Mouse (Mus musculus): ENCODE results near the gene Ric8b. TPM values are rescaled to one million over a fixed set of nuclear protein-coding genes. Genes with fewer than 3 reads are reported as not detected.
A peak's percentile ranks its signal among the peaks of the same experiment; 100 is the strongest.

Ric8b gene
- polyA plus RNA-seq, 1 experiment from 2014 or later: 31.2 TPM

DNA sequence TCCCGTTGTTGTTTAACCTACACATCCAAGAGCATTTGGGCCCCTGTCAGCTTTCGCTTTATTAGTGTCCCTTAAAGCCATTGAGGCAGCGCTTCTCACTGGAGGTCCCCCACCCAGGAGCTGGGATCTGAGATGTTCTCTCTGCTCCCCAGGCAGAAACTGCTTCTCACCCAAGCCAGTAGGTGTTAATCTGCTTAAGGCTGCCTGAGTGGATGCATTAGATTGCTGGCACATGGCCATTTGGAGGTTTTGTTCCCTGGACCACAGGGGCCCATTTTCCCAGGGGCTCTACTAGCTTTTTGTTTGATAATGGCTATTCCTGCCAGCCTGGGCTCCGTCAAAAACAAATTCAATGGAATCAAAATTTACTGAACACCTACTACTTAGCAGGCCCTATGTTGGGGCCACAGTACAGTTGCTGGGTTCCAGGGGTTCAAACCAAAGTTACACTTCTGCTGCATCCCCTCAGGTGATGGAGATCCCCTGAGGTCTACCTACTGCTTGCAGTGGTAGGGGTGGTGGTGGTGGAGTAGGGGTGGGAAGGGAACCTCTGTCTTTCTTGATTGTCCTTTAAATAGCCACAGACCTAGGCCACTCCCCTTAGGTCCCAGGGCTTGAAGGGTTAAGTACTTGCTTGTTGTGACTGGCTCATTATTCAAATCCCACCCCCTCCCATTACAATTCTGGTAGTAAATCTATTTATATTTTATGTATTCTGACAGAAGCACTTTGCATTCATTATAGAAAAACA is 28.1 kb upstream of the Ric8b start:
- ATAC-seq: peak; percentile 70
- H3K4me2 ChIP-seq (ENCODE audit: low read length): no peak overlapping the region
- no peak overlapping the region for H3K4me3 ChIP-seq (ENCODE audit: low read depth, low read length)
- WGBS: 6% methylated on average over 4 of the region's 4 CpGs
- H3K4me1 ChIP-seq (ENCODE audit: control insufficient read depth, insufficient read depth, low read length): peaks cover 14% of the 10 kb centered on the region
- no peaks in the 10 kb centered on the region for H3K9me3 ChIP-seq (replicated peaks; ENCODE audit: control insufficient read depth, low read length)
- peak; percentile 78 for DNase-seq (ENCODE audit: low spot score)
- no peaks in the 10 kb centered on the region for H3K27me3 ChIP-seq (replicated peaks; ENCODE audit: control insufficient read depth, insufficient read depth, low read length)
- no peak overlapping the region for H3K9ac ChIP-seq (ENCODE audit: low read length)
- H3K36me3 ChIP-seq (ENCODE audit: control insufficient read depth, insufficient read depth, low read length): no peaks in the 10 kb centered on the region
- no peak overlapping the region for H3K27ac ChIP-seq (ENCODE audit: low read depth, low read length)

DNA sequence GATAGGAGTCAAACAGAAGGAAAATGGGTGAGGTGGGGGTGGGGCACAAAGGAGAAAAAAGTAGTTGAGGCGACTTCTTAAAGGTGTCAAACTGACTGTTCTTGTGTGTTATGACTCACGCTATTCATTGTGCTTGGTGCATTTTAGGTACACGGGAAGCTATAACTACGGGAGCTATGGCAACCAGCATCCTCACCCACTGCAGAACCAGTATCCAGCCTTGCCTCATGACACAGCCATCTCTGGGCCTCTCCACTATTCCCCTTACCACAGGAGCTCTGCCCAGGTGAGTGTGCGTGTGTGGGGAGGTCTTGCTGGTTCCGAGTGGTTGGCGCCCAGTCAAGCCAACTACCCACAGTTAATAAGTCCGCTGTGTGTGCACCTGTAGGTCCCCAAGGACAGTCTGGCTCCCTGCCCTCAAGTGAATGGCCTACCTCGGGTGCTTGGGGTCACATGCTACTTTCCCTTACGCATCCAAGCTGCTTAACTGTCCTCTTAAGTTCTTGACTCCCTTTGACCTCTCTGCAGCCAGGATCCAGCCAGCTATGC is 21.5 kb upstream of the Ric8b start:
- Histone ChIP-seq H3K27ac (ENCODE audit: low read depth, low read length) (no peak overlapping the region), H3K36me3 (ENCODE audit: control insufficient read depth, insufficient read depth, low read length) (no peaks in the 10 kb centered on the region), H3K4me2 (ENCODE audit: low read length) (no peak overlapping the region), H3K9ac (ENCODE audit: low read length) (no peak overlapping the region), H3K9me3 (replicated peaks; ENCODE audit: control insufficient read depth, low read length) (no peaks in the 10 kb centered on the region), H3K4me1 (ENCODE audit: control insufficient read depth, insufficient read depth, low read length) (no peaks in the 10 kb centered on the region), H3K27me3 (replicated peaks; ENCODE audit: control insufficient read depth, insufficient read depth, low read length) (no peaks in the 10 kb centered on the region), H3K4me3 (ENCODE audit: low read depth, low read length) (no peak overlapping the region)
- ATAC-seq (no peak), DNase-seq (ENCODE audit: low spot score) (no peak)
- WGBS: 90% methylated on average over 10 of the region's 10 CpGs

- Histone ChIP-seq H3K4me1 (ENCODE audit: control insufficient read depth, insufficient read depth, low read length) (no peaks in the 10 kb centered on the region), H3K9ac (ENCODE audit: low read length) (no peak overlapping the region), H3K4me2 (ENCODE audit: low read length) (no peak overlapping the region), H3K36me3 (ENCODE audit: control insufficient read depth, insufficient read depth, low read length) (no peaks in the 10 kb centered on the region), H3K27ac (ENCODE audit: low read depth, low read length) (no peak overlapping the region), H3K27me3 (replicated peaks; ENCODE audit: control insufficient read depth, insufficient read depth, low read length) (no peaks in the 10 kb centered on the region), H3K9me3 (replicated peaks; ENCODE audit: control insufficient read depth, low read length) (no peaks in the 10 kb centered on the region), H3K4me3 (ENCODE audit: low read depth, low read length) (no peak overlapping the region)
- ATAC-seq: no peak
- no peak for DNase-seq (ENCODE audit: low spot score)
- WGBS: 70% methylated on average over 9 of the region's 9 CpGs
Measured at GRCm38 (mm10) chr10:84896941-84897930, 20.2 kb upstream of the Ric8b start.

DNA sequence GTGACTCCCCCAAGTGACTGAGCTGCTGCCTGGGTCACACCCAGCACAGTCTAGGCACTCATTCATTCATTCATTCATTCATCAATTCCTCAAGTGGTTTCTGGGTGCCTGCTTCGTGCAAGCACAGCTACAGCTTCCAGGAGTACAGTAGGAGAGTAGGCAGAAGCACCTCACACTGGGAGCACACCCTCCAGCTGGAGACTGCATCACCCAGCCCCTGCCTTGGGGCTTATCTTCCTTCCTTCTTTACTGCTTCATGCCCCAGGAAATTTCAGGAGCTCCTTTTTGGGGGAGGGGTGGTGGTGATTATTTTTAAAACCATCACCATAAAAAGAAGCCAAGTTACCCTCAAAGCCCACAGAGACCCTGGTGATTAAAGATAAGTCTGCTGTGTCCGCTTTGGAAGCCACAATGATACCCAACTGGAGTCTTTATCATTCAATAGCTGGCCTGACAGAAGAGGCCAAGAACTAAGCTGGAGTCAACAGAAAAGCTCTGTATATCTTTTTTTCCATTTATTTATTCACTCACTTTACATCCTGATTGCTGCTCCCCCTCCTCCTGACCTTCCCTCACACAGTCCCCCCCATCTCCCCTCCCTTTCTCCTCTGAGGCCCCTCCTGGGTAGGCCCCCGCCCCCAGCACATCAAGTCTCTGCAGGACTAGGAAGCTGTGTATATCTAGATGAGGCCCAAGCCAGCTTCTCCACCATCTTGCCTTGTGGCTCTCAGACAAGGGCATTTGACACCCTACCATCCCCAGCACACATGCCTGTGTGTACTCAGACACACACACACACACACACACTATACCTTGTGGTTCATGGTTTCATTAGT is 19.1 kb upstream of the Ric8b start:
- no peaks in the 10 kb centered on the region for H3K36me3 ChIP-seq (ENCODE audit: control insufficient read depth, insufficient read depth, low read length)

DNA sequence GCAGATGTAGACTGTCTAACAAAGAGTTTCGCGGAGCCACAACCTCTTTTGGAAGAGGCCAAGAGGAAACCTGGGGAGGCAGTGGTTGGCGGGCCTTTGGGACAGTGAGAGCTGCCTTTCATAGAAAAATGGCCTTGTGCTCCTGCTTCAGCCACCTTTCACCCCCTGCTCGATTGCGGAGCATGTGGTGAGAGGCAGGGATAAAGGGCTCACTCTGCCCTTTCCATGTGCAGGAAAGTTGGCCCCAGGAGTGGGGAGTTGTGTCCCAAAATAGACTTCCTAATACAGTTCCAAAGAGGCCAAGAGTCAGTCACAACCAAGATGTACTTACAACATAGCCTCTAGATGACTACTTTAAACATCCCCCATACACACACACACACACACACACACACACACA is 15.7 kb upstream of the Ric8b start:
- Histone ChIP-seq H3K4me3 (ENCODE audit: low read depth, low read length) (no peak overlapping the region), H3K36me3 (ENCODE audit: control insufficient read depth, insufficient read depth, low read length) (peaks cover 6% of the 10 kb centered on the region; the same call in 1 of the 2 replicates), H3K4me2 (ENCODE audit: low read length) (no peak overlapping the region), H3K4me1 (ENCODE audit: control insufficient read depth, insufficient read depth, low read length) (peaks cover 11% of the 10 kb centered on the region), H3K27ac (ENCODE audit: low read depth, low read length) (no peak overlapping the region), H3K9ac (ENCODE audit: low read length) (no peak overlapping the region), H3K27me3 (replicated peaks; ENCODE audit: control insufficient read depth, insufficient read depth, low read length) (no peaks in the 10 kb centered on the region), H3K9me3 (replicated peaks; ENCODE audit: control insufficient read depth, low read length) (no peaks in the 10 kb centered on the region)
- 83% methylated on average over 5 of the region's 5 CpGs for WGBS
- no peak for ATAC-seq
- DNase-seq (ENCODE audit: low spot score): no peak

More for the DNA sequence above, 19.1 kb upstream of the Ric8b start:
- no peak for DNase-seq (ENCODE audit: low spot score)
- Histone ChIP-seq H3K4me1 (ENCODE audit: control insufficient read depth, insufficient read depth, low read length) (peaks cover 4% of the 10 kb centered on the region), H3K27ac (ENCODE audit: low read depth, low read length) (no peak overlapping the region), H3K9me3 (replicated peaks; ENCODE audit: control insufficient read depth, low read length) (no peaks in the 10 kb centered on the region), H3K4me3 (ENCODE audit: low read depth, low read length) (no peak overlapping the region), H3K27me3 (replicated peaks; ENCODE audit: control insufficient read depth, insufficient read depth, low read length) (no peaks in the 10 kb centered on the region), H3K9ac (ENCODE audit: low read length) (no peak overlapping the region), H3K4me2 (ENCODE audit: low read length) (no peak overlapping the region)
- 81% methylated on average over 3 of the region's 3 CpGs for WGBS
- no peak for ATAC-seq

DNA sequence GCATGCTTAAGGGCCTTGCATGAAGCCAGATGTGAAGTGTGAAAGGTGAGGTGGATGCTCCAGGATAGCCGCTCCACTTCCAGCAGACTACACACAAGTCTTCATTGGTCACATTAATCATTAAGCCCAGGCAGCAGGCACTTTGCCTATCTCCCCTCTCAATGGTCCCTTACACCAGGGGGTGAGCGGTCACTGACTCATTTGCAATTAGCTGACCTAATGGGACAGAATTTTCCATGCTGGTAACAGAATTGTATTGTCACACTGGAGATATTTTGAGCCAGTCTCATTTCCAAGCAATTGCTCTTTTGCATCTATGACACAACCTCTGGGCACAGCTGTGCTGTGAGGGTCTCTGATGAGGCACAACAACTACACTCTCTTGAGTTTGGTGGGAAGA is 15.2 kb upstream of the Ric8b start:
- ATAC-seq (no peak), DNase-seq (ENCODE audit: low spot score) (no peak)
- Histone ChIP-seq H3K4me1 (ENCODE audit: control insufficient read depth, insufficient read depth, low read length) (peaks cover 11% of the 10 kb centered on the region), H3K27me3 (replicated peaks; ENCODE audit: control insufficient read depth, insufficient read depth, low read length) (no peaks in the 10 kb centered on the region), H3K9ac (ENCODE audit: low read length) (no peak overlapping the region), H3K4me2 (ENCODE audit: low read length) (no peak overlapping the region), H3K4me3 (ENCODE audit: low read depth, low read length) (no peak overlapping the region), H3K36me3 (ENCODE audit: control insufficient read depth, insufficient read depth, low read length) (peaks cover 6% of the 10 kb centered on the region; the same call in 1 of the 2 replicates), H3K27ac (ENCODE audit: low read depth, low read length) (no peak overlapping the region), H3K9me3 (replicated peaks; ENCODE audit: control insufficient read depth, low read length) (no peaks in the 10 kb centered on the region)
- WGBS: 93% methylated on average over 2 of the region's 2 CpGs

GRCm38 (mm10) chr10:84903307-84903706 is 14.1 kb upstream of the Ric8b start:
- H3K4me2 ChIP-seq (ENCODE audit: low read length): no peak overlapping the region
- no peaks in the 10 kb centered on the region for H3K9me3 ChIP-seq (replicated peaks; ENCODE audit: control insufficient read depth, low read length)
- peaks cover 11% of the 10 kb centered on the region for H3K4me1 ChIP-seq (ENCODE audit: control insufficient read depth, insufficient read depth, low read length)
- H3K36me3 ChIP-seq (ENCODE audit: control insufficient read depth, insufficient read depth, low read length): peaks cover 6% of the 10 kb centered on the region; the same call in 1 of the 2 replicates
- 36% methylated on average over 7 of the region's 7 CpGs for whole genome bisulfite sequencing
- H3K27me3 ChIP-seq (replicated peaks; ENCODE audit: control insufficient read depth, insufficient read depth, low read length): no peaks in the 10 kb centered on the region
- H3K4me3 ChIP-seq (ENCODE audit: low read depth, low read length): no peak overlapping the region
- DNase-seq (ENCODE audit: low spot score) (peak; percentile 44), ATAC-seq (peak; percentile 52; the same call in 1 of the 2 replicates)
- H3K9ac ChIP-seq (ENCODE audit: low read length): 0 out of 2 replicates have a peak overlapping the region, but pooled peaks have one; percentile 2
- peak overlapping the region; percentile 22; the same call in 1 of the 2 replicates for H3K27ac ChIP-seq (ENCODE audit: low read depth, low read length)

- Histone ChIP-seq H3K27me3 (replicated peaks; ENCODE audit: control insufficient read depth, insufficient read depth, low read length) (no peaks in the 10 kb centered on the region), H3K4me1 (ENCODE audit: control insufficient read depth, insufficient read depth, low read length) (peaks cover 11% of the 10 kb centered on the region), H3K27ac (ENCODE audit: low read depth, low read length) (peak overlapping the region; percentile 22; the same call in 1 of the 2 replicates), H3K9me3 (replicated peaks; ENCODE audit: control insufficient read depth, low read length) (no peaks in the 10 kb centered on the region), H3K36me3 (ENCODE audit: control insufficient read depth, insufficient read depth, low read length) (peaks cover 6% of the 10 kb centered on the region; the same call in 1 of the 2 replicates), H3K4me2 (ENCODE audit: low read length) (peak overlapping the region; percentile 9; the same call in 1 of the 2 replicates), H3K9ac (ENCODE audit: low read length) (0 out of 2 replicates have a peak overlapping the region, but pooled peaks have one; percentile 2), H3K4me3 (ENCODE audit: low read depth, low read length) (no peak overlapping the region)
- WGBS: 17% methylated on average over 5 of the region's 5 CpGs
- ATAC-seq (peak; percentile 71), DNase-seq (ENCODE audit: low spot score) (peak; percentile 46)
Measured at GRCm38 (mm10) chr10:84903742-84904141, 13.7 kb upstream of the Ric8b start.

Data from forebrain, embryonic 14.5 days (tissue).